Mouse (Mus musculus): Measurements from ENCODE around the gene Syde2.

GRCm38 (mm10) chr3:145945904-145946303 lies 41.8 kb upstream of the Syde2 start:
- no peak for TF ChIP-seq CTCF (IDR thresholded peaks at IDR 0.05; ENCODE audit: low read depth)
- TF ChIP-seq EP300 (IDR thresholded peaks at IDR 0.05; ENCODE audit: low read depth) = no peak
